Mouse (Mus musculus): Measurements from ENCODE around the gene Tmem151b. TPM values are rescaled to one million over a fixed set of nuclear protein-coding genes. Genes with fewer than 3 reads are reported as not detected.

Tmem151b gene
- polyA plus RNA-seq, 1 experiment from 2014 or later, result 2.3 TPM

- Histone ChIP-seq H3K27me3 (replicated peaks; ENCODE audit: control insufficient read depth, insufficient read depth, low read length) (no peaks in the 10 kb centered on the region), H3K27ac (ENCODE audit: low read depth) (peak overlapping the region; percentile 89; the same call in 1 of the 2 replicates), H3K9ac (ENCODE audit: low read length) (no peak overlapping the region), H3K4me1 (replicated peaks; ENCODE audit: control insufficient read depth, insufficient read depth, low read length) (peaks cover 35% of the 10 kb centered on the region), H3K36me3 (ENCODE audit: control insufficient read depth, insufficient read depth, low read length) (peaks cover 12% of the 10 kb centered on the region; the same call in 1 of the 2 replicates), H3K4me2 (ENCODE audit: low read length) (no peak overlapping the region), H3K9me3 (ENCODE audit: control insufficient read depth, low read length) (peaks cover 4% of the 10 kb centered on the region; the same call in 1 of the 2 replicates), H3K4me3 (ENCODE audit: low read depth, low read length) (no peak overlapping the region)
- no peak for ATAC-seq (replicated peaks; ENCODE audit: low FRiP score, low TSS enrichment, low read depth)
- WGBS, result 99% methylated on average over 3 of the region's 3 CpGs
- no peak for DNase-seq (ENCODE audit: low spot score)
Measured at GRCm38 (mm10) chr17:45586449-45586837, 37.0 kb upstream of the Tmem151b start.

- DNase-seq (ENCODE audit: low spot score) (no peak), ATAC-seq (replicated peaks; ENCODE audit: low FRiP score, low TSS enrichment, low read depth) (no peak)
- Histone ChIP-seq H3K9me3 (ENCODE audit: control insufficient read depth, low read length) (peaks cover 4% of the 10 kb centered on the region; the same call in 1 of the 2 replicates), H3K36me3 (ENCODE audit: control insufficient read depth, insufficient read depth, low read length) (peaks cover 12% of the 10 kb centered on the region; the same call in 1 of the 2 replicates), H3K4me1 (replicated peaks; ENCODE audit: control insufficient read depth, insufficient read depth, low read length) (peaks cover 40% of the 10 kb centered on the region), H3K9ac (ENCODE audit: low read length) (no peak overlapping the region), H3K27me3 (replicated peaks; ENCODE audit: control insufficient read depth, insufficient read depth, low read length) (no peaks in the 10 kb centered on the region), H3K4me3 (ENCODE audit: low read depth, low read length) (no peak overlapping the region), H3K4me2 (ENCODE audit: low read length) (no peak overlapping the region), H3K27ac (ENCODE audit: low read depth) (peak overlapping the region; percentile 89)
- 59% methylated on average over 23 of the region's 23 CpGs for WGBS
Measured at GRCm38 (mm10) chr17:45585725-45586448, 36.4 kb upstream of the Tmem151b start.

- Histone ChIP-seq H3K4me2 (ENCODE audit: low read length) (peak overlapping the region; percentile 32), H3K4me3 (ENCODE audit: low read depth, low read length) (no peak overlapping the region), H3K4me1 (replicated peaks; ENCODE audit: control insufficient read depth, insufficient read depth, low read length) (peaks cover 42% of the 10 kb centered on the region), H3K9ac (ENCODE audit: low read length) (no peak overlapping the region), H3K36me3 (ENCODE audit: control insufficient read depth, insufficient read depth, low read length) (peaks cover 12% of the 10 kb centered on the region; the same call in 1 of the 2 replicates), H3K9me3 (ENCODE audit: control insufficient read depth, low read length) (peaks cover 4% of the 10 kb centered on the region; the same call in 1 of the 2 replicates), H3K27ac (ENCODE audit: low read depth) (peak overlapping the region; percentile 89), H3K27me3 (replicated peaks; ENCODE audit: control insufficient read depth, insufficient read depth, low read length) (no peaks in the 10 kb centered on the region)
- 19% methylated on average over 14 of the region's 14 CpGs for WGBS
- ATAC-seq (replicated peaks; ENCODE audit: low FRiP score, low TSS enrichment, low read depth) (peak; percentile 70), DNase-seq (ENCODE audit: low spot score) (peak; percentile 87)
Measured at GRCm38 (mm10) chr17:45584939-45585678, 35.6 kb upstream of the Tmem151b start.

GRCm38 (mm10) chr17:45584096-45584896, 34.8 kb upstream of the Tmem151b start:
- Histone ChIP-seq H3K9ac (ENCODE audit: low read length) (no peak overlapping the region), H3K27ac (ENCODE audit: low read depth) (peak overlapping the region; percentile 89), H3K36me3 (ENCODE audit: control insufficient read depth, insufficient read depth, low read length) (peaks cover 12% of the 10 kb centered on the region; the same call in 1 of the 2 replicates), H3K4me1 (replicated peaks; ENCODE audit: control insufficient read depth, insufficient read depth, low read length) (peaks cover 42% of the 10 kb centered on the region), H3K27me3 (replicated peaks; ENCODE audit: control insufficient read depth, insufficient read depth, low read length) (no peaks in the 10 kb centered on the region), H3K4me2 (ENCODE audit: low read length) (peak overlapping the region; percentile 32), H3K4me3 (ENCODE audit: low read depth, low read length) (no peak overlapping the region), H3K9me3 (ENCODE audit: control insufficient read depth, low read length) (peaks cover 4% of the 10 kb centered on the region; the same call in 1 of the 2 replicates)
- DNase-seq (ENCODE audit: low spot score), result no peak
- WGBS, result 33% methylated on average over 12 of the region's 12 CpGs
- ATAC-seq (replicated peaks; ENCODE audit: low FRiP score, low TSS enrichment, low read depth), result peak; percentile 3; the same call in 1 of the 2 replicates

- ATAC-seq (replicated peaks; ENCODE audit: low FRiP score, low TSS enrichment, low read depth) (no peak), DNase-seq (ENCODE audit: low spot score) (no peak)
- H3K9me3 ChIP-seq (ENCODE audit: control insufficient read depth, low read length), result peaks cover 4% of the 10 kb centered on the region; the same call in 1 of the 2 replicates
- 63% methylated on average over 6 of the region's 6 CpGs for WGBS
- H3K4me1 ChIP-seq (replicated peaks; ENCODE audit: control insufficient read depth, insufficient read depth, low read length), result peaks cover 42% of the 10 kb centered on the region
- H3K27me3 ChIP-seq (replicated peaks; ENCODE audit: control insufficient read depth, insufficient read depth, low read length), result no peaks in the 10 kb centered on the region
- H3K9ac ChIP-seq (ENCODE audit: low read length), result no peak overlapping the region
- H3K4me2 ChIP-seq (ENCODE audit: low read length), result no peak overlapping the region
- H3K27ac ChIP-seq (ENCODE audit: low read depth), result no peak overlapping the region
- H3K36me3 ChIP-seq (ENCODE audit: control insufficient read depth, insufficient read depth, low read length), result peaks cover 6% of the 10 kb centered on the region; the same call in 1 of the 2 replicates
- no peak overlapping the region for H3K4me3 ChIP-seq (ENCODE audit: low read depth, low read length)
Measured at GRCm38 (mm10) chr17:45582715-45583355, 33.4 kb upstream of the Tmem151b start.

GRCm38 (mm10) chr17:45582188-45582587, 32.7 kb upstream of the Tmem151b start:
- Histone ChIP-seq H3K27me3 (replicated peaks; ENCODE audit: control insufficient read depth, insufficient read depth, low read length) (no peaks in the 10 kb centered on the region), H3K4me2 (ENCODE audit: low read length) (no peak overlapping the region), H3K4me1 (replicated peaks; ENCODE audit: control insufficient read depth, insufficient read depth, low read length) (peaks cover 42% of the 10 kb centered on the region), H3K27ac (ENCODE audit: low read depth) (no peak overlapping the region), H3K36me3 (ENCODE audit: control insufficient read depth, insufficient read depth, low read length) (peaks cover 6% of the 10 kb centered on the region; the same call in 1 of the 2 replicates), H3K9ac (ENCODE audit: low read length) (no peak overlapping the region), H3K9me3 (ENCODE audit: control insufficient read depth, low read length) (peaks cover 4% of the 10 kb centered on the region; the same call in 1 of the 2 replicates), H3K4me3 (ENCODE audit: low read depth, low read length) (no peak overlapping the region)
- DNase-seq (ENCODE audit: low spot score), result no peak
- WGBS, result 90% methylated on average over 6 of the region's 6 CpGs
- no peak for ATAC-seq (replicated peaks; ENCODE audit: low FRiP score, low TSS enrichment, low read depth)

GRCm38 (mm10) chr17:45581567-45581983, 32.1 kb upstream of the Tmem151b start:
- Histone ChIP-seq H3K36me3 (ENCODE audit: control insufficient read depth, insufficient read depth, low read length) (peaks cover 6% of the 10 kb centered on the region; the same call in 1 of the 2 replicates), H3K27ac (ENCODE audit: low read depth) (no peak overlapping the region), H3K4me3 (ENCODE audit: low read depth, low read length) (no peak overlapping the region), H3K4me1 (replicated peaks; ENCODE audit: control insufficient read depth, insufficient read depth, low read length) (peaks cover 42% of the 10 kb centered on the region), H3K4me2 (ENCODE audit: low read length) (no peak overlapping the region), H3K9ac (ENCODE audit: low read length) (no peak overlapping the region), H3K9me3 (ENCODE audit: control insufficient read depth, low read length) (peaks cover 4% of the 10 kb centered on the region; the same call in 1 of the 2 replicates), H3K27me3 (replicated peaks; ENCODE audit: control insufficient read depth, insufficient read depth, low read length) (no peaks in the 10 kb centered on the region)
- DNase-seq (ENCODE audit: low spot score) (peak; percentile 88), ATAC-seq (replicated peaks; ENCODE audit: low FRiP score, low TSS enrichment, low read depth) (no peak; the same call in 1 of the 2 replicates)
- 8% methylated on average over 2 of the region's 2 CpGs for WGBS
